Mouse (Mus musculus) CD4-positive, CD25-positive, alpha-beta regulatory T cell (primary cell): ENCODE data around the gene Cdc40. TPM values are rescaled to one million over a fixed set of nuclear protein-coding genes. Genes with fewer than 3 reads are reported as not detected.

Experiments used
- polyA plus RNA-seq: library from polyadenylated mRNA; unstranded; fragments of 100-300 nt; shearing (Covaris generic); gene quantifications from one replicate; pipeline ENCODE4 v1.2.1, GENCODE M21; 2017

Gene Cdc40
- 55.4 TPM for polyA plus RNA-seq

GRCm38 (mm10) chr10:40882831-40883643 is at the start of gene Cdc40, which contains the start of gene Wasf1:
Cdc40 (minus strand) TSS chr10:40883311.
Wasf1 (plus strand) TSS chr10:40883475.

Other genes starting within 250 kb of the Cdc40 start
- not detected for gene Mettl24, start 200.0 kb downstream of the Cdc40 start, polyA plus RNA-seq
- 0.07 TPM for gene Wasf1, start 164 bp upstream of the Cdc40 start, polyA plus RNA-seq
- not detected for gene Gpr6, start 189.0 kb upstream of the Cdc40 start, polyA plus RNA-seq